ENCODE assay signal across 12 mouse cellular contexts in the genomic region with DNA sequence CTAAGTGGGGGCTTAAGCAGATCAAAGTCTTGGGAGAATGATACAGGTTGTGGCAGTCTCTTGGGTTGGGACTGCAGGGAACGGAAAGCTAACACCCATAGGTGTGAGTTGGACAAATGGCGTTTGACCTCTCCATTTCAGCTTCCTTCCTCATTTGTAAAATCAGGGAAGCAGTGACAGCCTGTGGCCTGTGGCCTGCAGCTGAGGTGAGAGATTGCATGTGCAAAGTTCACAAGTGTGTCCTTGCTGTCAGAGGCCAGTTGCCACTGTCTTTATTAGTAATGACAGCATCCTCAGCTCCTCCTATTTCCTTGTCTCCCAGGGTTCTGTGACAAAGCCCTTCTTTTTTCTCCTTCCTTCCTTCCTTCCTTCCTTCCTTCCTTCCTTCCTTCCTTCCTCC. TPM values are rescaled to one million over a fixed set of nuclear protein-coding genes. Genes with fewer than 3 reads are reported as not detected.
A peak's percentile ranks its signal among the peaks of the same experiment; 100 is the strongest.
DNase-seq lines count a peak whose midpoint lies in the region; ATAC-seq and TF ChIP-seq lines count a peak whose summit lies in the region.
"Had no signal": no experiment of that assay in that cellular context is flagged by ENCODE, and none has a peak within 500 bp of the region (broad histone marks: within the 10 kb centered on the region; RNA-seq: fewer than 3 reads in every experiment).

No protein-coding gene starts in this region.

- no peak for TF ChIP-seq POLR2A in kidney, adult 2 months (IDR thresholded peaks at IDR 0.05; ENCODE audit: low read depth, low read length)

- H3K9me3 ChIP-seq in embryonic facial prominence, embryonic 14.5 days (ENCODE audit: control insufficient read depth, low read length) = no peaks in the 10 kb centered on the region
- H3K9me3 ChIP-seq in megakaryocyte, embryonic 14.5 days = no peaks in the 10 kb centered on the region
- H3K9me3 ChIP-seq: stomach, embryonic 15.5 days had no signal

- no peak overlapping the region for H3K27ac ChIP-seq in kidney, adult 2 months (ENCODE audit: insufficient read depth, low read depth, low read length)
- peak overlapping the region; percentile 8; the same call in 1 of the 2 replicates for H3K27ac ChIP-seq in brown adipose tissue, adult 24 weeks (replicated peaks; ENCODE audit: low read depth, low read length)
- H3K27ac ChIP-seq in embryonic facial prominence, embryonic 14.5 days (replicated peaks; ENCODE audit: low read depth, low read length) = no peak overlapping the region
- H3K27ac ChIP-seq: stomach, embryonic 15.5 days had no signal

- peak overlapping the region; percentile 73; the same call in 1 of the 2 replicates for H3K4me2 ChIP-seq in embryonic facial prominence, embryonic 14.5 days (ENCODE audit: low read depth, low read length)
- H3K4me2 ChIP-seq: stomach, embryonic 15.5 days had no signal

- no peaks in the 10 kb centered on the region for H3K27me3 ChIP-seq in kidney, adult 2 months (replicated peaks; ENCODE audit: control insufficient read depth, insufficient read depth, low read length)
- no peaks in the 10 kb centered on the region for H3K27me3 ChIP-seq in embryonic facial prominence, embryonic 14.5 days (replicated peaks; ENCODE audit: control insufficient read depth, insufficient read depth, low read length)
- H3K27me3 ChIP-seq in megakaryocyte, embryonic 14.5 days (replicated peaks) = no peaks in the 10 kb centered on the region
- H3K27me3 ChIP-seq: stomach, embryonic 15.5 days had no signal

- 53% methylated on average over 2 of the region's 2 CpGs for WGBS in kidney, adult 2 months
- 69% methylated on average over 2 of the region's 2 CpGs for WGBS in embryonic facial prominence, embryonic 14.5 days

- no peak for ATAC-seq in embryonic facial prominence, embryonic 14.5 days (ENCODE audit: low read depth)

- peak; percentile 48 for DNase-seq in kidney, adult 2 months
- no peak for DNase-seq in kidney, adult 8-10 months
- no peak for DNase-seq in embryonic facial prominence, embryonic 14.5 days (ENCODE audit: low spot score)
- no peak for DNase-seq in right cerebral cortex, postnatal 4 days
- DNase-seq in heart, adult 18-20 months = no peak
- DNase-seq: adrenal gland, postnatal 10 days; heart, postnatal 36 days; kidney, postnatal 14 days; right cerebral cortex, postnatal 14 days had no signal

- H3K36me3 ChIP-seq in kidney, adult 2 months (ENCODE audit: control insufficient read depth, insufficient read depth, low read length) = peaks cover 2% of the 10 kb centered on the region; the same call in 1 of the 2 replicates
- H3K36me3 ChIP-seq in embryonic facial prominence, embryonic 14.5 days (ENCODE audit: control insufficient read depth, insufficient read depth, low read length) = peaks cover 41% of the 10 kb centered on the region
- peaks cover 47% of the 10 kb centered on the region for H3K36me3 ChIP-seq in megakaryocyte, embryonic 14.5 days (replicated peaks; ENCODE audit: low read length)

- H3K9ac ChIP-seq in embryonic facial prominence, embryonic 14.5 days (ENCODE audit: low read depth, low read length) = no peak overlapping the region
- H3K9ac ChIP-seq: stomach, embryonic 15.5 days had no signal

- H3K4me3 ChIP-seq in kidney, adult 2 months (ENCODE audit: insufficient read depth, low read depth, low read length) = no peak overlapping the region; the same call in 1 of the 2 replicates
- no peak overlapping the region for H3K4me3 ChIP-seq in brown adipose tissue, adult 24 weeks (ENCODE audit: insufficient read depth, low read depth, low read length)
- H3K4me3 ChIP-seq in embryonic facial prominence, embryonic 14.5 days (ENCODE audit: low read depth, low read length) = no peak overlapping the region
- peak overlapping the region; percentile 34 for H3K4me3 ChIP-seq in megakaryocyte, embryonic 14.5 days (replicated peaks)
- H3K4me3 ChIP-seq: stomach, embryonic 15.5 days had no signal

- peaks cover 8% of the 10 kb centered on the region for H3K4me1 ChIP-seq in kidney, adult 2 months (ENCODE audit: control insufficient read depth, insufficient read depth, low read length)
- peaks cover 25% of the 10 kb centered on the region for H3K4me1 ChIP-seq in brown adipose tissue, adult 24 weeks (ENCODE audit: control insufficient read depth, insufficient read depth, insufficient read length, low read length)
- peaks cover 30% of the 10 kb centered on the region for H3K4me1 ChIP-seq in embryonic facial prominence, embryonic 14.5 days (ENCODE audit: control insufficient read depth, insufficient read depth, low read length)
- peaks cover 69% of the 10 kb centered on the region for H3K4me1 ChIP-seq in megakaryocyte, embryonic 14.5 days

- TF ChIP-seq CTCF in kidney, adult 2 months (conservative IDR thresholded peaks at IDR 0.05; ENCODE audit: insufficient read depth, insufficient read length, low read depth, low read length) = no peak

RNA-seq across cellular contexts. Expression of gene Plpp3, which starts 5.5 kb away (rescaled TPM):
- 77.7 and 78.0 TPM in 2 replicates for polyA plus RNA-seq in kidney, adult 2 months (2012; rRNA removed)
- polyA plus RNA-seq in brown adipose tissue, adult 24 weeks (2012; ENCODE audit: insufficient read depth, insufficient read length, missing spikeins) = 38.6 and 44.2 TPM in 2 replicates
- polyA plus RNA-seq in embryonic facial prominence, embryonic 14.5 days (2014; fragmentation: Nextera tagmentation; extraction: Ambion mirVana) = 107 and 123 TPM in 2 replicates
- 4.2 and 6.9 TPM in 2 replicates for polyA plus RNA-seq in megakaryocyte, embryonic 14.5 days (2012; ENCODE audit: insufficient read depth, low replicate concordance)
- total RNA-seq in heart, adult 18-20 months (2021) = 10 to 100 TPM; 56.4 to 57.5 TPM

RNA-seq across cellular contexts. Expression of gene Prkaa2, which starts 53.0 kb away (rescaled TPM):
- polyA plus RNA-seq in kidney, adult 2 months (2012; rRNA removed) = 23.9 and 25.8 TPM in 2 replicates
- polyA plus RNA-seq in brown adipose tissue, adult 24 weeks (2012; ENCODE audit: insufficient read depth, insufficient read length, missing spikeins) = 10.3 and 11.7 TPM in 2 replicates
- polyA plus RNA-seq in embryonic facial prominence, embryonic 14.5 days (2014; fragmentation: Nextera tagmentation; extraction: Ambion mirVana) = 3.9 and 5.6 TPM in 2 replicates
- polyA plus RNA-seq in megakaryocyte, embryonic 14.5 days (2012; ENCODE audit: insufficient read depth, low replicate concordance) = 0.02 and 0.27 TPM in 2 replicates
- 10 to 100 TPM; 80.1 to 83.8 TPM for total RNA-seq in heart, adult 18-20 months (2021)
